Mouse (Mus musculus) layer of hippocampus, adult 9-10 months (tissue): ENCODE data around the gene Rpl22.

Source experiments
- DNase-seq: peaks from one replicate; pipeline ENCODE4 v3.0.0; 2022; ENCODE audit warnings: low spot score

Rpl22 gene

GRCm38 (mm10) chr4:152325574-152326411 is at the start of gene Rpl22:
Rpl22 (plus strand) TSS chr4:152325742.
- DNase-seq, result peak; percentile 89

GRCm38 (mm10) chr4:152276389-152277347 is 48.9 kb upstream of the Rpl22 start:
- DNase-seq, result no peak

- DNase-seq, result no peak
Observed at GRCm38 (mm10) chr4:152277916-152278315, 47.6 kb upstream of the Rpl22 start.

GRCm38 (mm10) chr4:152278986-152279385 is 46.6 kb upstream of the Rpl22 start:
- no peak for DNase-seq

- no peak for DNase-seq
Observed at GRCm38 (mm10) chr4:152281601-152282000, 43.9 kb upstream of the Rpl22 start.

GRCm38 (mm10) chr4:152282721-152283120 is 42.8 kb upstream of the Rpl22 start:
- no peak for DNase-seq

GRCm38 (mm10) chr4:152283186-152283950 is 42.2 kb upstream of the Rpl22 start:
- peak; percentile 56 for DNase-seq

GRCm38 (mm10) chr4:152285505-152285904 is 40.0 kb upstream of the Rpl22 start:
- DNase-seq, result no peak

GRCm38 (mm10) chr4:152286183-152286582 is 39.4 kb upstream of the Rpl22 start:
- DNase-seq, result no peak

- no peak for DNase-seq
Observed at GRCm38 (mm10) chr4:152286887-152287286, 38.7 kb upstream of the Rpl22 start.

- no peak for DNase-seq
Observed at GRCm38 (mm10) chr4:152287317-152288120, 38.0 kb upstream of the Rpl22 start.

- no peak for DNase-seq
Observed at GRCm38 (mm10) chr4:152288398-152288945, 37.1 kb upstream of the Rpl22 start.

GRCm38 (mm10) chr4:152290385-152290784 is 35.2 kb upstream of the Rpl22 start:
- no peak for DNase-seq

- DNase-seq, result no peak
Observed at GRCm38 (mm10) chr4:152290991-152291390, 34.6 kb upstream of the Rpl22 start.

- DNase-seq, result no peak
Observed at GRCm38 (mm10) chr4:152291562-152291961, 34.0 kb upstream of the Rpl22 start, which contains the start of gene Hes3. Hes3 (minus strand) TSS chr4:152291662.

GRCm38 (mm10) chr4:152292102-152292765 is 33.3 kb upstream of the Rpl22 start:
- no peak for DNase-seq

- DNase-seq, result no peak
Observed at GRCm38 (mm10) chr4:152294188-152294929, 31.2 kb upstream of the Rpl22 start.

- no peak for DNase-seq
Observed at GRCm38 (mm10) chr4:152295916-152296315, 29.6 kb upstream of the Rpl22 start.

- DNase-seq, result no peak
Observed at GRCm38 (mm10) chr4:152296371-152296770, 29.2 kb upstream of the Rpl22 start.
